Mouse (Mus musculus): ENCODE results near the gene Robo2. TPM values are rescaled to one million over a fixed set of nuclear protein-coding genes. Genes with fewer than 3 reads are reported as not detected.

Robo2 gene
- polyA plus RNA-seq, 1 experiment from 2014 or later, result 121 TPM

GRCm38 (mm10) chr16:74237411-74237930 is 174.2 kb downstream of the Robo2 start:
- whole genome bisulfite sequencing, result 95% methylated on average over 2 of the region's 2 CpGs
- Histone ChIP-seq H3K27ac (no peak overlapping the region), H3K9me3 (no peaks in the 10 kb centered on the region), H3K4me3 (no peak overlapping the region), H3K36me3 (no peaks in the 10 kb centered on the region), H3K4me2 (no peak overlapping the region), H3K27me3 (no peaks in the 10 kb centered on the region), H3K9ac (no peak overlapping the region), H3K4me1 (no peaks in the 10 kb centered on the region)
- no peak for ATAC-seq (ENCODE audit: insufficient number of reproducible peaks, insufficient read depth, low FRiP score, low TSS enrichment, low read depth)

GRCm38 (mm10) chr16:74234393-74235059 is 177.1 kb downstream of the Robo2 start:
- no peak overlapping the region for H3K27ac ChIP-seq
- no peak overlapping the region for H3K4me2 ChIP-seq
- no peak overlapping the region for H3K4me3 ChIP-seq
- ATAC-seq (ENCODE audit: insufficient number of reproducible peaks, insufficient read depth, low FRiP score, low TSS enrichment, low read depth), result no peak
- no peaks in the 10 kb centered on the region for H3K36me3 ChIP-seq
- no peak overlapping the region for H3K9ac ChIP-seq
- no peaks in the 10 kb centered on the region for H3K4me1 ChIP-seq
- 69% methylated on average over 6 of the region's 6 CpGs for WGBS
- no peaks in the 10 kb centered on the region for H3K27me3 ChIP-seq
- H3K9me3 ChIP-seq, result no peaks in the 10 kb centered on the region

GRCm38 (mm10) chr16:74233596-74233995 is 178.0 kb downstream of the Robo2 start:
- 57% methylated on average over 5 of the region's 5 CpGs for WGBS
- Histone ChIP-seq H3K36me3 (no peaks in the 10 kb centered on the region), H3K9ac (no peak overlapping the region), H3K27me3 (no peaks in the 10 kb centered on the region), H3K4me3 (no peak overlapping the region), H3K4me2 (no peak overlapping the region), H3K9me3 (no peaks in the 10 kb centered on the region), H3K4me1 (no peaks in the 10 kb centered on the region), H3K27ac (no peak overlapping the region)
- ATAC-seq (ENCODE audit: insufficient number of reproducible peaks, insufficient read depth, low FRiP score, low TSS enrichment, low read depth), result no peak

- H3K9me3 ChIP-seq, result no peaks in the 10 kb centered on the region
- 0 out of 2 replicates have a peak, but pooled peaks cover 4% of the 10 kb centered on the region for H3K4me1 ChIP-seq
- no peak overlapping the region for H3K4me2 ChIP-seq
- ATAC-seq (ENCODE audit: insufficient number of reproducible peaks, insufficient read depth, low FRiP score, low TSS enrichment, low read depth), result no peak
- no peak overlapping the region for H3K4me3 ChIP-seq
- no peaks in the 10 kb centered on the region for H3K27me3 ChIP-seq
- no peak overlapping the region for H3K27ac ChIP-seq
- H3K36me3 ChIP-seq, result no peaks in the 10 kb centered on the region; the same call in 1 of the 2 replicates
- no peak overlapping the region for H3K9ac ChIP-seq
Observed at GRCm38 (mm10) chr16:74227285-74227684, 184.3 kb downstream of the Robo2 start.

GRCm38 (mm10) chr16:74225423-74226272 is 186.0 kb downstream of the Robo2 start:
- no peak for ATAC-seq (ENCODE audit: insufficient number of reproducible peaks, insufficient read depth, low FRiP score, low TSS enrichment, low read depth)
- H3K27me3 ChIP-seq, result no peaks in the 10 kb centered on the region
- no peak overlapping the region for H3K4me3 ChIP-seq
- WGBS, result 61% methylated on average over 7 of the region's 7 CpGs
- H3K27ac ChIP-seq, result no peak overlapping the region
- no peak overlapping the region for H3K9ac ChIP-seq
- no peaks in the 10 kb centered on the region; the same call in 1 of the 2 replicates for H3K36me3 ChIP-seq
- no peak overlapping the region for H3K4me2 ChIP-seq
- no peaks in the 10 kb centered on the region for H3K9me3 ChIP-seq
- H3K4me1 ChIP-seq, result 0 out of 2 replicates have a peak, but pooled peaks cover 4% of the 10 kb centered on the region

- ATAC-seq (ENCODE audit: insufficient number of reproducible peaks, insufficient read depth, low FRiP score, low TSS enrichment, low read depth), result no peak
- H3K4me2 ChIP-seq, result no peak overlapping the region
- no peak overlapping the region for H3K27ac ChIP-seq
- H3K4me1 ChIP-seq, result 0 out of 2 replicates have a peak, but pooled peaks cover 4% of the 10 kb centered on the region
- H3K9ac ChIP-seq, result no peak overlapping the region
- H3K27me3 ChIP-seq, result no peaks in the 10 kb centered on the region
- 34% methylated on average over 5 of the region's 5 CpGs for WGBS
- H3K9me3 ChIP-seq, result no peaks in the 10 kb centered on the region
- H3K36me3 ChIP-seq, result no peaks in the 10 kb centered on the region; the same call in 1 of the 2 replicates
- H3K4me3 ChIP-seq, result no peak overlapping the region
Observed at GRCm38 (mm10) chr16:74222501-74222900, 189.1 kb downstream of the Robo2 start.

- ATAC-seq (ENCODE audit: insufficient number of reproducible peaks, insufficient read depth, low FRiP score, low TSS enrichment, low read depth), result no peak
- H3K4me3 ChIP-seq, result no peak overlapping the region
- WGBS, result 58% methylated on average over 1 of the region's 1 CpGs
- no peaks in the 10 kb centered on the region for H3K9me3 ChIP-seq
- no peaks in the 10 kb centered on the region for H3K4me1 ChIP-seq
- H3K27me3 ChIP-seq, result no peaks in the 10 kb centered on the region
- H3K4me2 ChIP-seq, result no peak overlapping the region
- H3K27ac ChIP-seq, result no peak overlapping the region
- no peak overlapping the region for H3K9ac ChIP-seq
- H3K36me3 ChIP-seq, result no peaks in the 10 kb centered on the region
Observed at GRCm38 (mm10) chr16:74216879-74217415, 194.7 kb downstream of the Robo2 start.

GRCm38 (mm10) chr16:74215791-74216190 is 195.8 kb downstream of the Robo2 start:
- H3K9me3 ChIP-seq, result no peaks in the 10 kb centered on the region
- no peaks in the 10 kb centered on the region for H3K27me3 ChIP-seq
- no peak overlapping the region for H3K4me3 ChIP-seq
- no peaks in the 10 kb centered on the region for H3K4me1 ChIP-seq
- H3K27ac ChIP-seq, result no peak overlapping the region
- no peak overlapping the region for H3K4me2 ChIP-seq
- no peak for ATAC-seq (ENCODE audit: insufficient number of reproducible peaks, insufficient read depth, low FRiP score, low TSS enrichment, low read depth)
- WGBS, result 94% methylated on average over 13 of the region's 13 CpGs
- no peaks in the 10 kb centered on the region for H3K36me3 ChIP-seq
- H3K9ac ChIP-seq, result no peak overlapping the region

- Histone ChIP-seq H3K27ac (no peak overlapping the region), H3K9me3 (no peaks in the 10 kb centered on the region), H3K9ac (no peak overlapping the region), H3K4me1 (no peaks in the 10 kb centered on the region), H3K4me3 (no peak overlapping the region), H3K27me3 (no peaks in the 10 kb centered on the region), H3K36me3 (no peaks in the 10 kb centered on the region), H3K4me2 (no peak overlapping the region)
- 77% methylated on average over 5 of the region's 5 CpGs for WGBS
- no peak for ATAC-seq (ENCODE audit: insufficient number of reproducible peaks, insufficient read depth, low FRiP score, low TSS enrichment, low read depth)
Observed at GRCm38 (mm10) chr16:74200705-74201104, 210.9 kb downstream of the Robo2 start.

- no peak overlapping the region for H3K9ac ChIP-seq
- WGBS, result 96% methylated on average over 1 of the region's 1 CpGs
- H3K27ac ChIP-seq, result no peak overlapping the region
- no peaks in the 10 kb centered on the region for H3K27me3 ChIP-seq
- ATAC-seq (ENCODE audit: insufficient number of reproducible peaks, insufficient read depth, low FRiP score, low TSS enrichment, low read depth), result no peak
- no peaks in the 10 kb centered on the region for H3K4me1 ChIP-seq
- no peaks in the 10 kb centered on the region for H3K9me3 ChIP-seq
- H3K4me3 ChIP-seq, result no peak overlapping the region
- no peaks in the 10 kb centered on the region for H3K36me3 ChIP-seq
- H3K4me2 ChIP-seq, result no peak overlapping the region
Observed at GRCm38 (mm10) chr16:74200024-74200703, 211.5 kb downstream of the Robo2 start.

- no peak for ATAC-seq (ENCODE audit: insufficient number of reproducible peaks, insufficient read depth, low FRiP score, low TSS enrichment, low read depth)
- WGBS, result 71% methylated on average over 8 of the region's 8 CpGs
- no peak overlapping the region for H3K4me2 ChIP-seq
Observed at GRCm38 (mm10) chr16:74192979-74193554, 218.6 kb downstream of the Robo2 start.

More at GRCm38 (mm10) chr16:74192979-74193554, 218.6 kb downstream of the Robo2 start:
- H3K27me3 ChIP-seq, result no peaks in the 10 kb centered on the region
- H3K9me3 ChIP-seq, result no peaks in the 10 kb centered on the region
- H3K36me3 ChIP-seq, result no peaks in the 10 kb centered on the region
- H3K9ac ChIP-seq, result no peak overlapping the region
- H3K4me1 ChIP-seq, result no peaks in the 10 kb centered on the region
- H3K27ac ChIP-seq, result no peak overlapping the region
- no peak overlapping the region for H3K4me3 ChIP-seq

All from embryonic facial prominence, embryonic 13.5 days (tissue).